Mouse (Mus musculus) stomach, embryonic 16.5 days (tissue): ENCODE data around the gene Apela. TPM values are rescaled to one million over a fixed set of nuclear protein-coding genes. Genes with fewer than 3 reads are reported as not detected.

Experiments used
- ATAC-seq: fragments of 200-750 bp; cut with Nextera tagmentation; 2 replicates; pipeline ENCODE4 v1.8.0; 2017; ENCODE audit warnings: moderate number of reproducible peaks, moderate TSS enrichment; ENCODE audit not compliant: insufficient read depth, low FRiP score
- H3K27ac ChIP-seq: fragments of 300-500 bp; sonication (generic); 2 replicates; pipeline ENCODE4 v1.5.1; 2014; ENCODE audit warnings: low read length
- H3K27me3 ChIP-seq: fragments of 300-500 bp; sonication (generic); 2 replicates; pipeline ENCODE4 v1.6.1; 2014; ENCODE audit warnings: low read length, control low read depth, mixed read lengths; ENCODE audit not compliant: control insufficient read depth, insufficient read depth
- H3K36me3 ChIP-seq: fragments of 300-500 bp; sonication (generic); 2 replicates; pipeline ENCODE4 v1.6.1; 2014; ENCODE audit warnings: low read length; ENCODE audit not compliant: control insufficient read depth, insufficient read depth
- H3K4me1 ChIP-seq: fragments of 300-500 bp; sonication (generic); 2 replicates; pipeline ENCODE4 v1.6.1; 2014; ENCODE audit warnings: low read length, control low read depth, mixed read lengths; ENCODE audit not compliant: control insufficient read depth, insufficient read depth
- H3K4me2 ChIP-seq: fragments of 300-500 bp; sonication (generic); 2 replicates; pipeline ENCODE4 v1.6.1; 2014; ENCODE audit warnings: low read depth, low read length, mixed read lengths
- H3K4me3 ChIP-seq: fragments of 300-500 bp; sonication (generic); replicated peaks from 2 replicates; pipeline ENCODE4 v1.5.1; 2014; ENCODE audit warnings: mild to moderate bottlenecking, low read length
- H3K9ac ChIP-seq: fragments of 300-500 bp; sonication (generic); 2 replicates; pipeline ENCODE4 v1.6.1; 2014; ENCODE audit warnings: low read length
- H3K9me3 ChIP-seq: fragments of 300-500 bp; sonication (generic); replicated peaks from 2 replicates; pipeline ENCODE4 v1.6.1; 2016; ENCODE audit warnings: low read length, control low read depth; ENCODE audit not compliant: control insufficient read depth
- WGBS: fragments of 180-500 bp; shearing (Covaris S2); extraction: QIAGEN DNeasy Blood & Tissue Kit; methylation state at CpG from one replicate; pipeline ENCODE4 v1.1.7; 2014; 5-methylcytosine and 5-hydroxymethylcytosine counted together
- polyA plus RNA-seq: library from polyadenylated mRNA; unstranded; fragments of >200 nt; fragmentation: Nextera tagmentation; extraction: Ambion mirVana; gene quantifications from 2 replicates; pipeline ENCODE4 v1.2.1, GENCODE M21; 2015

The Apela gene
- polyA plus RNA-seq, 1 experiment from 2014 or later, result 3.1 TPM

DNA sequence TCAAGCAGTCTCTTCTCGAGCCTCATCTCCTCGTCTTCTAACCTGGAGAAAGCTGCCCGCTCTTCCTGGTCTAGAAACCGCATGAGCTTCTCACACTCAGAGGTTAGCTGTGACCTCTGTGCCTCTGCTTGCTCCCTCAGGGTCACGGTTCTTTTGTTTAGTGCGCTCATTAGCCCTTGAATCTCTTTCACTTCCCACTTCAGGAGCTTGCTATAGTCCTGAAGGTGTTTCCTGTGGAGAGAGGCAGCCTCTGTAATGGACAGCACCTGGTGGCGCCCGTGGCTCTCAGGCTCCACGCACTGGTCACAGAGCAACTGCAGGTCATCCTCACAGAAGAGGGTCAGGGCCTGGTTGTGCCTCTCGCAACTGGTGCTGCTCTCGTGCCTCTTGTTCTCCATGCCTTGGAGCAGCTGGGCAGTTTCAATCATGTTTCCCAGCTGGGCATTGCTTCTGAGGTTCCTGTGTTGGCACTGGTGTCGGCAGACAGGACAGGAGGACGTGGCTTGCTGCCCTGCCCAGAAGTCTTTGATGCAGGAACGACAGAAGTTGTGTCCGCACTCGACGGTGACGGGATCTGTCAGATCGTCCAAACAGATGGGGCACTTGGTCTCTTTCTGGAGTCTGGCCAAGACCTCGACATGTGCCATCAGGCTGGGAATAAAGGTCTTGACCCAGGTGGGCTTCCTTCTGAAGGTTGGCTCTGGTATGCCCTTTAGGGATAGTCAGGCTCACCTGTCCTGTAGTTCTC is 53.8 kb downstream of the Apela start:
- WGBS, result 71% methylated on average over 20 of the region's 20 CpGs
- H3K4me2 ChIP-seq, result no peak overlapping the region
- no peaks in the 10 kb centered on the region for H3K9me3 ChIP-seq
- no peaks in the 10 kb centered on the region for H3K27me3 ChIP-seq
- H3K4me3 ChIP-seq, result no peak overlapping the region
- no peaks in the 10 kb centered on the region for H3K36me3 ChIP-seq
- no peak for ATAC-seq
- no peak overlapping the region for H3K9ac ChIP-seq
- no peaks in the 10 kb centered on the region for H3K4me1 ChIP-seq
- H3K27ac ChIP-seq, result no peak overlapping the region

Other genes starting within 250 kb of the Apela start
- gene Klhl2, start 187.3 kb downstream of the Apela start, polyA plus RNA-seq, result 4.1 and 5.6 TPM in 2 replicates
- 28.4 TPM in 2 replicates for gene Tmem192, start 90.2 kb downstream of the Apela start, polyA plus RNA-seq
- not detected in 2 replicates for gene Trim75, start 49.5 kb downstream of the Apela start, polyA plus RNA-seq
- 0.06 TPM in 1 of 2 replicates, not detected in the other for gene Trim61, start 18.8 kb downstream of the Apela start, polyA plus RNA-seq
- not detected in 2 replicates for gene Trim60, start 18.8 kb downstream of the Apela start, polyA plus RNA-seq
- gene Gm10663, start 37.7 kb upstream of the Apela start, polyA plus RNA-seq, result not detected in 2 replicates
- 12.4 and 12.7 TPM in 2 replicates for gene BC030870, start 92.2 kb upstream of the Apela start, polyA plus RNA-seq